Mouse (Mus musculus) gastrocnemius, postnatal 14 days (tissue): ENCODE results near the gene Card10. TPM values are rescaled to one million over a fixed set of nuclear protein-coding genes. Genes with fewer than 3 reads are reported as not detected.

Source experiments
- DNase-seq: peaks from one replicate; pipeline ENCODE4 v3.0.0; 2021; ENCODE audit warnings: mixed read lengths
- intact Hi-C: fragments of 180-260 bp; cut with DNase I; formaldehyde crosslinking; loops from one replicate; pipeline ENCODE4 v1.15.1; 2025; ENCODE audit warnings: low total_unique reads
- total RNA-seq, 2 experiments: library from RNA; stranded (reverse); gene quantifications; 2 replicates each; pipeline ENCODE4 v1.2.3; 2021

Gene Card10
- total RNA-seq, 2 experiments from 2014 or later: 9.6 to 9.7 TPM

DNA sequence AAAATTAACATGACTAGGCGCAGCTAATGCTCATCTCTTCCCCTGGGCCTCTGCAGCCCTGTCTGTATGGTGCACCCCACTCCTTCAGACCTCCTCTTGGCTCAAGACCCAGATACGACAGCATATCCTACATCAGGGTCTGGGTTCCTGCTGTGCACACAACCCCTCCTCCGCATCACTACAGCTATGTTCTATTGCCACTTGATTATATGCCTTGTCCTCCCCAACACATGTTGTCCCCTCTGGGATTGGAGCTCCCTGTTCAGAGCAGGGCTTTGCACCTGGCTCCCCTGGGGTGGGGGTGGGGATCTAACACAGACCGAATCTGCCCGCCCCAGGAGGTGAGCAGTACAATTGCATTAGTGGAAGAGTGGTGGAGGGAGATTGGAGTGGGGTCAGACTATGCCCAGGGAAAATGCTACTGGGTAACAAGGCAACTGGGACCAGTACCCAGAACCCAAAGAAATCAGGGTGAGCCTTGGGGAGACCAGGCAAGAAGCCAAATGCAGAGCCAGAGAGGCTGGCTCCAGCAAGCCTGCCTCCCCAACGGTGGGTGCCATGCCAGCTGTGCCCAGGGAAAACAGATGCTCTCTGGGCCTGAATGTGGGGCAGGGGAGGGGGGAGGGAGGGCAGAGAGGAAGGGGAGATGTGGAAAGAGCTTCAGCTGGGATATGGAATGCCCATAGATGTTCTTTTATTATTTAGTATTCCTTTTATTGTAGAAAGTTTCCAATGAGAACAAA lies 52.1 kb downstream of the Card10 start:
- no peak for DNase-seq
- intact Hi-C loops: no loop called here

DNA sequence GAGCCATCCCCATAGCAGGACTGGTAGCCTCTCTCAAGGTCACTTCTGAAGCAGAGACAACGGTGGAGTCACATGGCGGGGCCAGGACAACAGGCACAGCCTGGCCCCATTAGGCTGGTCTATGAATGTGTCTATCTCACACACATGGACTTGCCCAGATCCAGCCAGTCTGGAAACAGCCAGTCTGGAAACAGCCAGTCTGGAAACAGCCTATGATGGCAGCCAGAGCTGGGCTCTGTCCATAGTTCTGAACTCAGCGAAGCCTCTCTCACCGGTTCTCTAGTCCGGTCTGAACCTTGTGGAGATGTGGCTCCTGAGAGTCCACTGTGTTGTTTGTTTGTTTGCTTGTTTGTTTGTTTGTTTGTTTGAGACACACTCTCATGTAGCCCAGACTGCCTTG lies 53.0 kb downstream of the Card10 start:
- DNase-seq: no peak
- intact Hi-C loops: no loop called here

DNA sequence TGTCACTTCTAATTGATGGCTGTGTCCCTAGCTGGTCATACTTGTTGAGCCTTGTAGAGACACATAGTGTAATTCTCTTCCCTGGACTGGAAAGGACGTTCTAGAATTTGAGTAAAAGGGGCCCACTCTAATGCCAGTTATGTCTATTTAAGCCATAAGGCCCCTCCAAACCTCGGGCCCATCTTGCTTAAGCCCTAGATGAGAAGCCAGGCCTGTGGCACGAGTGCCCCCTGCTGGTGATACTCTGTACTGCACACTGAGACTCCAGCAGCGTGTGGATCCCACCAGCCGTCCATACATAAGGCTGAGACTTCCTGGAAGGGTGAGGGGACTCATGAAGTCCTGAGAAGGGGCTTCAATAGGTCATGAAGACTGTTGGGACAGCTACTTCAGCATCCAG lies 58.6 kb downstream of the Card10 start:
- intact Hi-C loops: loop anchor here (5.0 kb wide), 1 partner anchor 117 kb away; no protein-coding TSS in a partner anchor
- peak; percentile 67 for DNase-seq

DNA sequence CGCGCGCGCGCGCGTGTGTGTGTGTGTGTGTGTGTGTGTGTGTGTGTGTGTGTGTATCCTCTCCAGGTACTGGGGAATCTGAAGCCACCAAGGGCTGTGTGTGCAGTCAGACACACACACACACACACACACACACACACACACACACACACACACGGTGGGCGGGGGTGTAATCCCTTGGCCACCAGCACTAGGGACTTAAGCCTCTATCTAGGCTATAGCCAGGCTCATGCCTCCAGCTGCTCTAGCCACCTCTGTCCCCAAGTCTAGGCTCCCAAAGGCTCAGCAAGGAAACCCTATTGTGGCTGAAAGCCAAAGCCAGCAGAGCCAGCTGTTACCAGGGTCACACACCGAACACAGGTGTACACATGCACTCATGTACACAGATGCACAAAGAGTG lies 60.0 kb downstream of the Card10 start:
- intact Hi-C loops: loop anchor here (5.0 kb wide), 1 partner anchor 116 kb away; no protein-coding TSS in a partner anchor
- no peak for DNase-seq

DNA sequence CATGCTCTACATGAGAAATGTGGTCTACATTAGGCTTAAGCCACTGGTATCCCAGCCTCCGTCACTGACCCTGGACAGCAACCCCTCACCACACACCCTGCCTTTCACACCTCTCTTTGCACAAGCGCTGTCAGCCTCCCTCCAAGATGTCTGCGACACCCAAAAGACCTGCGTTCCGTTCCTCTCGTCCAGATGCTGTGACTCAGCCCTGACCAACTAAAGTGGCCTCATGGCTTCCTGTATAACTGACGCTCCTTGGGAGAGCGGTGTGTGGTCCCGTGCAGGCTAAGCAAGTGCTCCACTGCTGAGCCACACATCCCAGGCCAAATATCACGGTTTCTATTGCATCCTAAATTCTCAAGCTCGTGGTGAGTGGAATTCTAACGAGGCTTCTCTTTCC lies 62.2 kb downstream of the Card10 start:
- no peak for DNase-seq
- intact Hi-C loops: loop anchor here (5.0 kb wide), 1 partner anchor 113 kb away; no protein-coding TSS in a partner anchor

DNA sequence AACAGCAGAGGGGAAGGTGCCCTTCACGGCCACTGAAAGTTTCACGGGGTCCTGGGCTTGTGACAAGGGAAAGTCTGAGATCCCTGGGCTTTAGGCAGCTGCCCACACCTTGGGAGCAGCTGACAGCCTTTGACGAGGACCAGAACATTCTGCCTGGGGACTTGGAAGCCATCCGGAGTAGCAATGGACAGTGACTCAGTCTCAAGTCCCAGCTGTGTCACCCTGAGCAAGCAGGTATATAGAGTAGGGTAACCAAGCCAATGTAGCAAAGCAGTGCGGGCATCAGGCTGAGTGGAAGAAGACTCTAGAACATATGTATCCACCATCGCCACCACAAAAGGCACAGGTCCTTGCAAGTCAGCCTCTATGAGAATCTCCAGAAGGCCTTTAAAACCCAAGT lies 65.7 kb downstream of the Card10 start:
- intact Hi-C loops: no loop called here
- DNase-seq: no peak

DNA sequence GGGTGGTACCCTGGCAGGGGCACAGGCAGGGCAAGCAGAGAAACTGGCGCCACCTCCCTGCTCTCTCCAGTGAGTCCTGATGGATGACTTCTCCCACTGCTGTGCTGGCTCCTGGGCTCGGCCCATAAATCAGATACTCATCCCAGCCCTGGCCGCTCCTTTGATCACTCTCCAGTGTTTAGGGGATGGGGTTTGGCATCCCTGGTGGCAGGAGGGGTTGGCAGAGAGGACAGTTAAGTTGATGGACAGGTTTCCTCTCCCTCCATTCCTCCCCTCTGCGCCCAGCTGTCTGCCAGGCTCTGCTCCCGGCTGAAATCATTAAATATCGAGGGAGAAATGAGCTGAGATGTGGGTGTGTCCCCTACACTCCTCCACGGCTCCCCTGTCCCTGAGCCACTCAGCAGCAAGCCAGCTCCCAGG lies 66.2 kb downstream of the Card10 start:
- DNase-seq: no peak
- intact Hi-C loops: no loop called here

DNA sequence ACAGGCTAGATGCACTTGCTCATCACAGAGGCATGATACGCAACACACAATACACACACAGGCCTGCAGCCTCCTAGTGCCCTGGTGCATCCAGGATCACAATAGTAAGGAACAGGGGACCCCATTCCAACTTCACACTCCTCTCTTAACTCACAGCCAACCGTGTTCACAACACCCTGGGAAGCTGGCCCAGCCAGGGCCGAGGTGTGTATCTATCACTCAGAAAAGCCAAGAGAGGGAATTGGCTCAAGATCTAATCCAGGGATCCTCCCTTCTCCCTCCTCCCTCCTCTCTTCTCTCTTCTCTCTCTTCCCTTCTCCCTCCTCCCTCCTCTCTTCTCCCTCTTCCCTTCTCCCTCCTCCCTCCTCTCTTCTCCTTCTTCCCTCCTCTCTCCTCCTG lies 66.7 kb downstream of the Card10 start:
- DNase-seq: no peak
- intact Hi-C loops: no loop called here

DNA sequence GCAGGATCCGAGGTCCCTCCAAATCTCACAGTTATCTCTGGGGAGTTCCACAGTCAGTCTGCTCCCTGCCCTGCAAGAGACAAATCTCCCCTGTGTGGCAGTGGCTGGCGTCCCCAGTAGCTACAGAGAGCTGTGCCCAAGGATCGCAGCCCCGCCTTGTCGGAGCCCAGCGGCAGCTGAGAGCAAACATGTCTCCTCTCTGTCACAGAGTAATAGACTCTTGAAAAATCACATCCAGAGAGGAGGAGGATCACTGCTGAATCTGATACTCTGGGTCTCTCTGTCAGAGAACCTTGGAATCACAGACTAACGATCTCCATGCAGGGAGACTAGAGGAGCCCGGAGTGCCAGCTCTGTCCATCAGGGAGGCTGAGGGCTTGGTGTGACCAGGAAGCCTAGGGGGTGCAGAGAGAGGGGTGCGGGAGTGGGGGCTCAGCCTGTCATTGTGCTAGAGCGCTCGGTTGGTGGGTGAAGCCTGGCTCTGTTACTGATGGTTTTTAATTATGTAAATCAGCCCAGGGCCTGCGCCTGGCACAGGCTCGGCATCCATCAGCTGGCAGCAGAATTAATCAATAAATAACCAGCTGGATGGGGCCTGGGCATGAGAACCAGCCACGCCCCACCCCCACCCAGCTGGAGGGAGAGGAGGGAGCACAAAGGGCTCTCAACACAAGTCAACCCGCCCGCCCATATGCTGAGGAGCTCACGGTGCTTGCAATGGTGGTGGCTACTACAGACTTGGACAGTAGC lies 67.2 kb downstream of the Card10 start:
- intact Hi-C loops: no loop called here
- no peak for DNase-seq

DNA sequence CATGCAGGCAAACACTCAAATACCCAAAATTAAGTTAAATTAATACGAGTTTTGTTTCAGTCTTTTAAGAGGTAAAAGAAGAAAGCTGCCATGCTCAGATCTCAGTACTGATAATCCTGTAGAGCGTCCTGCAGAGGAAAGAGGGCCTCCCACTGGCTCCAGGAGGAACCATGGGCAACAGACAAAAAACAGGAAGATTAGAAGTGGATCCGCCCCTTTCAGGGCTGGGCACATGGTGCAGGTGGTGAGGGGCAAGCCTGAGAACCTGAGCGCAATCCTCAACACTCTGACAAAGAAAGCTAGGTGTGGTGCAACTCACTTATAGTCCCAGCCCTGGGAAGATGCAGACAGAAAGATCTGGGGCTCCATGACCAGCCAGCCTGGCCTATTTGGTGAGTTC lies 71.0 kb downstream of the Card10 start:
- no peak for DNase-seq
- intact Hi-C loops: no loop called here

DNA sequence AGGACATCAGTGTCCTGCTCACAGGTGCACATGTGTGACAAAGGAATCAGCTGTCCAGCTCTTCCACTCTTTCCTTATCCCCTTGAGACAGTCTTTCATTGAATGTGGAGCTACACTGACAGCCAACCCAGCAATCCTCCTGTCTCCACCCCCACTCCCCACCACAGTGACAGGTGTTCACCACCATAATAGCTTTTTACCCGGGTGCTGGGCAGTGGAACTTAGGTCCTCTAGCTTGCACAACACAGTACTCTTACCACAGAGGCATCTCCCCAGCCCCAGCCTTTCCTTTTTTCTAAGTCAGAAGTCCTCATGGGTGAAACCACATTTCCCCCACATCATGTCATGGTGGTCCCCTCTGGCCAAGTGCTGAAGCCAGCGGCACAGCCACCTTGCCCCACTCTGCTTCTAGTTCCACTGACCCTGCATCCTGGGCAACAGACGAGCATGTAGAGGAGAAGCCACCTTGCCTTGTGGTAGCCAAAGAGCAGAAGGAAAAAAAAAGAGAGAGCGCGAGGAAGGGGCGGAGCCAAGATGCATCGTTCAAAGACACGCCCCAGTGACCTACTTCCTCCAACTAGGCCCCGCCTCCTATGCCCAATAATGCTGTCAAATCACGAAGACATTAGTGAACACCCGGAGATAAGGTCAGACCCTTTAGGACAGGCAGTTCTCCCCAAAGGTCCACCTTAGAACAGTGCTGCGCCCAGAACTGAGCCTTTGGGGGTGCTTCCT lies 72.4 kb downstream of the Card10 start:
- intact Hi-C loops: no loop called here
- DNase-seq: no peak

DNA sequence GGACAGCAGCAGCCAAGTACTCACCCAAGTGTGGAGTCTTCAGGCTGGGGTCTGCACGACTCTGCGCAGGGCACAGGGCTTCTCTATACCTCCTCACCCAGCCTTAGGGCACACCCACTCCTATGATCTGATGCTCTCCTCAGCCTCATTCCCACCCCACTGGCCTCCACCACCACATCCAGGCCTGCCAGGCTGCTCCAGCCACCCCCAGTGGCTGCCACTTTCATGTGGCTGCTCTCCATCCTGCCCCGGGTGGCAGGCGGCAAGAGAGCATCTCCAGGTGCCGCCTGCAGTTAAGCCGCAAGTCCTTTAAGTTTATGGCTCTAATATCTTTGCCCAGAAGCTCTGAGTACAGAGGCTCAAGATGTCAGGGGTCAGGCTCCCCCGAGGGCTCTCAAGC lies 76.1 kb downstream of the Card10 start:
- intact Hi-C loops: no loop called here
- DNase-seq: no peak

Other genes starting within 250 kb of the Card10 start
- 1 to 10 TPM; 1.1 to 2.5 TPM for gene Rac2, start 230.3 kb downstream of the Card10 start, total RNA-seq
- gene Cyth4, start 206.0 kb downstream of the Card10 start, total RNA-seq: 1 to 10 TPM; 2.9 to 3.3 TPM
- under 1 TPM; 0.07 to 0.62 TPM for gene Elfn2, start 84.3 kb downstream of the Card10 start, total RNA-seq
- gene Mfng, start 29.6 kb downstream of the Card10 start, total RNA-seq: 1 to 10 TPM; 5.6 to 7.1 TPM
- 10 to 100 TPM; 22.7 to 23.6 TPM for gene Cdc42ep1, start 39.6 kb upstream of the Card10 start, total RNA-seq
- gene Lgals2, start 52.5 kb upstream of the Card10 start, total RNA-seq: not detected
- 10 to 100 TPM; 28.0 to 28.2 TPM for gene Gga1, start 74.1 kb upstream of the Card10 start, total RNA-seq
- gene Gm49510, start 96.6 kb upstream of the Card10 start, total RNA-seq: not detected
- 1 to 10 TPM; 3.3 to 3.6 TPM for gene Sh3bp1, start 96.7 kb upstream of the Card10 start, total RNA-seq
- gene Pdxp, start 110.9 kb upstream of the Card10 start, total RNA-seq: 1 to 10 TPM; 4.8 to 6.8 TPM
- gene Lgals1, start 123.7 kb upstream of the Card10 start, total RNA-seq: 100 to 1,000 TPM; 398 to 459 TPM
- gene Nol12, start 131.9 kb upstream of the Card10 start, total RNA-seq: 10 to 100 TPM; 28.3 to 30.3 TPM
- gene Triobp, start 144.7 kb upstream of the Card10 start, total RNA-seq: 10 to 100 TPM; 57.9 to 80.0 TPM
- gene H1f0, start 225.4 kb upstream of the Card10 start, total RNA-seq: 100 to 1,000 TPM; 129 to 164 TPM
- gene Galr3, start 238.8 kb upstream of the Card10 start, total RNA-seq: under 1 TPM in 1 of 2 experiments, not detected in 1; 0.23 TPM